Mouse (Mus musculus) retina, embryonic 14.5 days (tissue): ENCODE results near the gene Gm8978.
A peak's percentile ranks its signal among the peaks of the same experiment; 100 is the strongest.
"Not testable (repeated sequence)": the region's sequence is repeated elsewhere in the genome, so short reads cannot be mapped to it uniquely, and the experiment has no call there.

Experiments used
- DNase-seq: peaks from one replicate; pipeline ENCODE4 v3.0.0-alpha.2; 2015; ENCODE audit warnings: low spot score

Gene Gm8978

GRCm38 (mm10) chr19:33625152-33625551 lies at the start of gene Gm8978:
Gm8978 (minus strand) TSS chr19:33625252.
- DNase-seq = not testable (repeated sequence)

DNA sequence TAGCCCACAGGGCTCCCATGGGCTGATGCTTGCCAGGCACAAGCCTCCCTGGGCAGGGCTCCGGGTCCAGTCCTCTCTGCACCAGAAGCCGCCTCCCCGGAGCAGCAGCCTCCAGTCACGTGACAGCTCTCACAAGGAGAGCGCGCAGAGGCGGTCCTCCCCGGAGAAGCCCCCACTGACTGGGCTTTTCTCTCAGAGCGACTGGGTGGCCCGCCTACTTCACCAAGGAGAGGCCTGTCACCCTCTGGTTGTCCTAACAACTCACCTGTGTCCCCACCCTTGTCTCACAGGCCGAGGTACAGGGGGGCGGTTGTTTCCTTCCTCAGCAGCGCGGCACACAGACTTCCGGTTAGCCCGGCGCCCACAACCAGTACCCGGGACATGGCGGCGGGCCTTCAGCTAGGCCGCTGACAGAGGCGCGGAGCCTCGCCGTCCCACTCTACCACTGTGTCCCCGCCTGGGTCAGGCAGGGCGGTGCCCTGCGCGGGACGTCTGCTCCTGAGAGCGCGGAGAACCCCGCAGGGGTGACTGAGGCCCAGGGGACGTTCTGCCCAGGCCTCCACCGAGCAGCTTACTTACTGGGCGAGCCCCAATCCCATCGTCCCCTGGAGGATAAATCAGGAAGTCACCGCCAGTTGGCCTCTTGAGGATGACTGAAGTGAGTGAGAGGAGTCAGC lies 35.3 kb downstream of the Gm8978 start:
- DNase-seq = peak; percentile 7

DNA sequence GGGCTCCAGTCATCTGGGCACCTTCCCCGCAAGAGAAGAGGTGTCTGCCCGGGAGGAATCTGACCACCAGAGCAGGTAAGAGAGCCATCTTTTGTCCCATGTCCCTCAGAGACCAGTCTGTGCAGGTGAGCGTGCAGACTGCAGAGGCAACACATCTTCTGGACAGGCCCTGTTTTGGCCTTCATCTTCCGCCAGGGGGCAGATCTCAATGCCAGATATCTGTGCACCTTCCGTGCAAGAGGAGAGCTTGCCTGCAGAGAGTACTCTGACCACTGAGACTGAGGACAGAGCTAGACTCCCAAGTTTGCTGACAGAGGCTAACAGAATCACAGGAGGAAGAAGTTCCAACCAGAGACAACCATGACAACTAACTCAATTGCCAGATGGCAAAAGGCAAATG lies 56.5 kb downstream of the Gm8978 start:
- DNase-seq = not testable (repeated sequence)
